Mouse (Mus musculus) left cerebral cortex, postnatal 25 days (tissue): ENCODE data around the gene Catip. TPM values are rescaled to one million over a fixed set of nuclear protein-coding genes. Genes with fewer than 3 reads are reported as not detected.
"Not testable (repeated sequence)": the region's sequence is repeated elsewhere in the genome, so short reads cannot be mapped to it uniquely, and the experiment has no call there.

ENCODE experiments used
- DNase-seq, 2 experiments: peaks; one replicate each; pipeline ENCODE4 v3.0.0; 2022; ENCODE audit warnings: low spot score in 2 of 2, mixed read lengths in 1 of 2
- intact Hi-C: fragments of 180-260 bp; cut with DNase I; formaldehyde crosslinking; loops from one replicate; pipeline ENCODE4 v1.15.1; 2025
- microRNA-seq, 2 experiments: library from miRNA; unstranded; fragments of <30 nt; microRNA quantifications; one replicate each; pipeline ENCODE4 v1.2.0; 2022
- total RNA-seq, 2 experiments: library from RNA; stranded (reverse); gene quantifications; 2 replicates each; pipeline ENCODE4 v1.2.3; 2021

Gene Catip
- total RNA-seq, 2 experiments from 2014 or later = 0.55 to 0.80 TPM

- no peak for DNase-seq
- intact Hi-C loops = loop anchor here (5.0 kb wide), 1 partner anchor 157 kb away; the partner anchor contains the start of gene Arpc2
Observed at GRCm38 (mm10) chr1:74394311-74394710, 32.4 kb downstream of the Catip start.

DNA sequence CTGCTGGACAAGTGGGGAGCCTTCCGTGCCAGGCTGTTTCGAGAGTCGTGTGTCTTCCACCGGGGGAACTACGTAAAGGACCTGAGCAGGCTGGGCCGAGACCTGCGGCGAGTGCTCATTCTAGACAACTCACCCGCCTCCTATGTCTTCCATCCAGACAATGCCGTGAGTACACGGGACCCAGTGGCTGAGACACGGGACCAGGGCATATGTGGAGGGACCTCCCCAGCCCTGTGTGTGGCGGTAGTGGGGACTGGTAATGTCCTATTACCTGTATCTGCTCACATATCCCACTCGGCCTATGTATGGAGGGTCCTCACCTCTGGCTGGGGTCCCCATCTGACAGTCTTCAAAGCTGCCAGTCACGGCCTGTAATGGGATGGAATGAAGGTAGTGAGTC lies 33.0 kb downstream of the Catip start:
- no peak for DNase-seq
- intact Hi-C loops = loop anchor here (5.0 kb wide), 1 partner anchor 158 kb away; the partner anchor contains the start of gene Arpc2

- intact Hi-C loops = no loop called here
- DNase-seq = no peak
Observed at GRCm38 (mm10) chr1:74395290-74395689, 33.4 kb downstream of the Catip start.

- DNase-seq, intact Hi-C loops: not testable (repeated sequence)
Observed at GRCm38 (mm10) chr1:74396456-74397222, 34.7 kb downstream of the Catip start.

GRCm38 (mm10) chr1:74397268-74397918 lies 35.5 kb downstream of the Catip start:
- intact Hi-C loops = no loop called here
- peak; percentile 86 to 89 for DNase-seq

DNA sequence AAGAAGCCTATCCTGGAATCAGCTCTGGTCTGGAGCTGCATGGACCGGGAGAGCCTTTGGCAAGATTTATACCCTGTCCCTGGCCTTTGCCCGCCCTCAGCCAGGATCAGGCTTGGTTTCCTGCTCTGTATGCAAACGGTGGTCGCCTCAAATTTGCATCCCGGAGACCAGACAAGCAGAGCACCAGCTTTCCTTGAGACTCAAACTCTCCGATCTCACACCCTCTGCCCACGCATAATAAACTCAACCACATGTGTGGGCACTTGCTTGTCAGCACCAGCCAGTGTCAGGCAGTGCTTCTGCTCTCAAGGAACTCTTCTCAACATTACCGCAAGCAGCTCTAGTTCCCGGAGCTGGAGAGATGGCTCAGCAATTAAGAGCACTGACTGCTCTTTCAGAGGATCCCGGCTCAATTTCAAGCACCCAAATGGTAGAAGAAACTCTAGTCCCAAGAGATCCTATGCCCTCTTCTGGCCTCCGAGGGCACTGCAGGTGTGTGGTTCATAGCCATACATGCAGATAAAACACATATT lies 36.1 kb downstream of the Catip start:
- intact Hi-C loops = loop anchor here (2.0 kb wide), 1 partner anchor 55 kb away; no protein-coding TSS in a partner anchor
- DNase-seq = peak; percentile 44 to 78

- intact Hi-C loops = no loop called here
- no peak for DNase-seq
Observed at GRCm38 (mm10) chr1:74400531-74400930, 38.6 kb downstream of the Catip start.

DNA sequence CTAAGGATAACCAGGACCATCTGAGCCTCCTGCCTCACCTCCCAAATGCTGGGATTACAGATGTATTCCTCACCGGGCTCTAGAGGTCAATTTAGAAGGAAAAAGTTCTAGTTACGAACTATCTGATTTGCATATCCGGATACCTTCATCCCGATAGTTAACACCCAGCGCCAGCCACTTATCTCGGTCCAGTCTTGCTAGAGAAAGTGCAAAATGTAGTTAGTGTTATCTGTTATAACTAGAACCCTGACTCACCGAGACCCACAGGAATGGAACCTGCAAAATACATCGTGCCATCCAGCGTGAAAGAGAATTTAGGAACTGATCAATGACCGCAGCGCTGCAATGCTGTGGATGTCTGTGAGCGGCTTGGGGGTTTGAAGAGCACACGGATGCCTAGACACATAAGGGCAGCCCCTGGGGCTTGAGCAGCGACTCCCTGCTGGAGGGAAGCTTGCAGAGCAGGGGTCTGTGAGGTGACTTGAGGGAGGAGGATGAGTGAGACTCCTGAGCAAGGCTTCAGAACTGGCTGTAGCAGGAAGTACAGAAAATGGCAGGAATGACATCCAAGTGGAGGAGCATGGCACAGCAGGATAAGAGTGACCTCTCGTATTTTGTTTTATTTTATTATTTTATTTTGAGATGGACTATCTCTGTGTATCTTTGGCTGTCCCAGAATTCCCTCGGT lies 39.3 kb downstream of the Catip start:
- no peak for DNase-seq
- intact Hi-C loops = no loop called here

- intact Hi-C loops = no loop called here
- no peak for DNase-seq
Observed at GRCm38 (mm10) chr1:74404206-74404605, 42.3 kb downstream of the Catip start.

- intact Hi-C loops = no loop called here
- no peak for DNase-seq
Observed at GRCm38 (mm10) chr1:74408589-74409504, 46.9 kb downstream of the Catip start, which contains the start of gene Vil1. Gene Vil1, plus strand, starts transcription at chr1:74409376.

GRCm38 (mm10) chr1:74411753-74412325 lies 49.9 kb downstream of the Catip start:
- no peak for DNase-seq
- intact Hi-C loops = no loop called here

DNA sequence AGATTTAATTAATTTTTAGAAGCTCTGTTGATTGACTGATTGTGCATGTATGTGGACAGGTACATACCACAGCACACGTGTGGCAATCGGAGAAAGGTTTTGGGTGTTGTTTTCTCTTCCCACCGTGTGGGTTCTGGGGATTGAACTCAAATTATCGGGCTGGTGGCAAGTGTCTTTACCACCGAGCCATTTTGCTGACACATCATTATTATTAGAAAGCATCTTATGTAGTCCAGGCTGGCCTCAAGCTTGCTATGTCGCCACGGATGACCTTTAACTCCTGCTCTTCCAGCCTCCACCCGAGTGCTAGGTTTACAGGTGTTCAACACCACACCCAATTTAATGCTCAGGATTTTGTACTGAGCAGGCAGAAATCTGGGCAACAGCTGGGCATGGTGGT lies 50.8 kb downstream of the Catip start:
- intact Hi-C loops = no loop called here
- DNase-seq = no peak

DNA sequence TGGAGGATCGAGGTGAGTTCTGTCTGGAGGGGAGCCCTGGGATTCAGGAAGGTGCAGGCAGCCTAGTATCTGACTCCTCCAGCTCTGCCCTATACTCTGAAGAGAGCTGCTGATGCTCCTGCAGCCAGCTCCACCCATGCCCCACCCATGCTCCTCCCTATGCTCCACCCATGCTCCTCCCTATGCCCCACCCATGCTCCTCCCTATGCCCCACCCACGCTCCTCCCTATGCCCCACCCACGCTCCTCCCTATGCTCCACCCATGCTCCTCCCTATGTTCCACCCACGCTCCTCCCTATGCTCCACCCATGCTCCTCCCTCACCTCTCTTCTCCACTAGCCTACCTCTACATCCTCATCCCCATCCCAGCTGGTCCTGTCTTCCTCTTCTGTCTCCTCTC lies 53.2 kb downstream of the Catip start:
- intact Hi-C loops = no loop called here
- no peak for DNase-seq

Small RNA genes within 50 kb of the gene (microRNA-seq; reads per million reads assigned to microRNA genes)
- gene Mir26b = 4,354 to 6,053 reads per million in 2 experiments

Other genes with a start within 250 kb of the Catip start
- gene Tns1, start 237.7 kb upstream of the Catip start, total RNA-seq = 10 to 100 TPM; 35.1 to 40.3 TPM
- not detected for gene Rufy4, start 236.6 kb upstream of the Catip start, total RNA-seq
- gene Cxcr2, start 208.1 kb upstream of the Catip start, total RNA-seq = not detected
- gene Cxcr1, start 167.5 kb upstream of the Catip start, total RNA-seq = not detected
- 100 to 1,000 TPM; 266 to 287 TPM for gene Arpc2, start 126.0 kb upstream of the Catip start, total RNA-seq
- gene Gpbar1, start 83.6 kb upstream of the Catip start, total RNA-seq = not detected
- gene Aamp, start 77.4 kb upstream of the Catip start, total RNA-seq = 100 to 1,000 TPM; 137 to 139 TPM
- 100 to 1,000 TPM; 151 to 152 TPM for gene Pnkd, start 77.2 kb upstream of the Catip start, total RNA-seq
- gene Tmbim1, start 56.5 kb upstream of the Catip start, total RNA-seq = 10 to 100 TPM; 21.8 to 22.9 TPM
- gene Slc11a1, start 13.1 kb downstream of the Catip start, total RNA-seq = 1 to 10 TPM; 3.3 to 4.1 TPM
- gene Ctdsp1, start 29.4 kb downstream of the Catip start, total RNA-seq = 10 to 100 TPM; 22.5 to 27.1 TPM
- under 1 TPM; 0.39 to 0.96 TPM for gene Vil1, start 47.3 kb downstream of the Catip start, total RNA-seq
- 10 to 100 TPM; 27.5 to 30.4 TPM for gene Cnot9, start 143.9 kb downstream of the Catip start, total RNA-seq
- gene Plcd4, start 180.8 kb downstream of the Catip start, total RNA-seq = 10 to 100 TPM; 11.3 to 13.3 TPM
- 10 to 100 TPM; 23.2 to 27.0 TPM for gene Usp37, start 182.2 kb downstream of the Catip start, total RNA-seq
- gene Zfp142, start 226.1 kb downstream of the Catip start, total RNA-seq = 10 to 100 TPM; 27.5 to 29.7 TPM
- 10 to 100 TPM; 24.3 to 26.8 TPM for gene Bcs1l, start 226.2 kb downstream of the Catip start, total RNA-seq
- 10 to 100 TPM; 54.9 to 65.2 TPM for gene Rnf25, start 239.3 kb downstream of the Catip start, total RNA-seq
- gene Stk36, start 239.3 kb downstream of the Catip start, total RNA-seq = 1 to 10 TPM; 3.8 to 4.3 TPM